Mouse (Mus musculus): ENCODE data around the gene Olfr23. TPM values are rescaled to one million over a fixed set of nuclear protein-coding genes. Genes with fewer than 3 reads are reported as not detected.
"Not testable (repeated sequence)": the region's sequence is repeated elsewhere in the genome, so short reads cannot be mapped to it uniquely, and the experiment has no call there.

The Olfr23 gene
- not detected in 2 replicates for polyA plus RNA-seq (2015; fragmentation: Nextera tagmentation; extraction: Ambion mirVana)

GRCm38 (mm10) chr11:73936377-73936776, at the start of gene Olfr23:
Gene Olfr23, plus strand, starts transcription at chr11:73936677.
- no peak within 1 kb of the TSS for H3K9ac ChIP-seq (replicated peaks; ENCODE audit: low read depth)
- no peaks in the 10 kb centered on the region for H3K27me3 ChIP-seq (replicated peaks; ENCODE audit: insufficient read depth, low read length)
- ATAC-seq (no peak), DNase-seq (ENCODE audit: low spot score) (no peak)
- H3K27ac ChIP-seq (ENCODE audit: low read length), result no peak within 1 kb of the TSS
- H3K9me3 ChIP-seq (ENCODE audit: low read length), result no peaks in the 10 kb centered on the region
- H3K36me3 ChIP-seq (ENCODE audit: insufficient read depth, low read length), result no peaks in the 10 kb centered on the region
- TF ChIP-seq CTCF (IDR thresholded peaks at IDR 0.05) (no peak), EP300 (IDR thresholded peaks at IDR 0.05) (no peak)
- H3K4me2 ChIP-seq (replicated peaks; ENCODE audit: low read depth, low read length), result no peak within 1 kb of the TSS
- H3K4me3 ChIP-seq (ENCODE audit: low read depth, low read length), result no peak within 1 kb of the TSS
- no peaks in the 10 kb centered on the region for H3K4me1 ChIP-seq (ENCODE audit: insufficient read depth, low read depth, low read length)

DNA sequence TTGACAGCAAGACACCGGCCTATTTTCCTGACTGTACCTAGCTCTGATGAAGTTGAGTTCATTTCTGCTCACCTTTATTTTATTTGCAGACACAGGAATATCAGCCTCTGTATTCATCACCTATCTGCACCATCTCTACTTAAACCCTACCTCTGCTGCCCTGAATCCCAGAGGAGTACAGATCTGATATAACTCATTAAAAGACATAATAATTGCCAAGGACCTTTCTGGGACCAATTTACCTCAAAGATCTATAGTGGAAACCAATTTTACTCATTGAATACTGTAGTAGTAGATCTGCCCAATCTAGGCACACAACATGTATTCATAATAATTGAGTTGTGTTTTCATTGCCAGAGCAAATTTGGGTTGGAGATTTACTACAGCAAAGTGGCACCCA, 45.8 kb upstream of the Olfr23 start, which contains the start of gene Olfr394:
Gene Olfr394 (minus strand): TSS at position 101 of the 400 bp plus-strand sequence.
- H3K27ac ChIP-seq (ENCODE audit: low read length), result no peak within 1 kb of the TSS
- H3K27me3 ChIP-seq (replicated peaks; ENCODE audit: insufficient read depth, low read length), result no peaks in the 10 kb centered on the region
- H3K4me1 ChIP-seq (ENCODE audit: insufficient read depth, low read depth, low read length), result no peaks in the 10 kb centered on the region
- no peaks in the 10 kb centered on the region for H3K36me3 ChIP-seq (ENCODE audit: insufficient read depth, low read length)
- DNase-seq (ENCODE audit: low spot score) (no peak), ATAC-seq (no peak)
- H3K9me3 ChIP-seq (ENCODE audit: low read length), result no peaks in the 10 kb centered on the region
- H3K4me3 ChIP-seq (ENCODE audit: low read depth, low read length), result no peak within 1 kb of the TSS
- no peak within 1 kb of the TSS for H3K4me2 ChIP-seq (replicated peaks; ENCODE audit: low read depth, low read length)
- TF ChIP-seq CTCF (IDR thresholded peaks at IDR 0.05), result no peak
- TF ChIP-seq EP300 (IDR thresholded peaks at IDR 0.05), result no peak
- 70% methylated on average over 1 of the region's 1 CpGs for WGBS
- no peak within 1 kb of the TSS for H3K9ac ChIP-seq (replicated peaks; ENCODE audit: low read depth)

DNA sequence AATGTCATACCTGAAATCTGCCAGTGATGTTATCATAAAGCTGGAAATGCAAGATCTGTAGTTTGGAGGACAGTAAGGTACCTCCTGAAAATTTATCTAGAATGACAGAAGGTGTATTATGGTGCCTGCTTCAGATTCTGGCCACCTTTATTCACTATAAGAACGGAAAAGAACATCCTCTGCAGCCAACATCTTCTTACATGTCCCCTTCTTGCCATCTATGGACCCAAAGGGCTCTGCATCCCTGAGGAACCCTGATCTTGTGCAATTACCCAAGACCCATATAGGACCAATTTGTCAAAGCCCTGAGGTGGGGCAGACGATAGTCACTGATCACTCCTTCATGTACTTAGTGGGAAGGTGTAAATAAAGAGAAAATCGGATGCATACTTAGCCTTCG, 27.3 kb upstream of the Olfr23 start, which contains the start of gene Olfr395:
Gene Olfr395 (minus strand): TSS at position 101 of the 400 bp plus-strand sequence.
- ATAC-seq; H3K36me3 ChIP-seq (ENCODE audit: insufficient read depth, low read length); H3K4me3 ChIP-seq (ENCODE audit: low read depth, low read length); DNase-seq (ENCODE audit: low spot score); H3K4me1 ChIP-seq (ENCODE audit: insufficient read depth, low read depth, low read length); H3K27ac ChIP-seq (ENCODE audit: low read length); H3K4me2 ChIP-seq (replicated peaks; ENCODE audit: low read depth, low read length); H3K9me3 ChIP-seq (ENCODE audit: low read length); H3K9ac ChIP-seq (replicated peaks; ENCODE audit: low read depth); H3K27me3 ChIP-seq (replicated peaks; ENCODE audit: insufficient read depth, low read length): not testable (repeated sequence)
- 66% methylated on average over 4 of the region's 4 CpGs for WGBS

DNA sequence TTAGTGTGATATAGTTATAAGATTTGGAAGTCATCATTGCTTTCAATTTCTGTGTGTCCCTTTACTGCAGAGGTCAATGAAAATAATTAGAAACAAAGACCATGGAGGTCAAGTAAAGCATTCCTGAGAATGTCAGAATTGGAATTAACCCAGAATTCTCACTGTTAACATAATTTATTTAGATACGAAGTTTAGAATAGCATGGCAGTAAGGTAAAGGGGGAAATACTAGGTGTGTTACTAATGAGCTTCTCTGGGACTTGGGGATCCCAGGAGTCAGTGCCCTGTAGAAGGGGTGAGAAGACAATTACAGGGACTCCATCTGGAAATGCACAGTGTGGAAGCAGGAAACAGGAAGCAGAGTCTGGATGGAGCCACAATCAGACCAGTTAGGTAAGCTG, 24.0 kb downstream of the Olfr23 start, which contains the start of gene Olfr397:
Gene Olfr397 (plus strand): TSS at position 301 of the 400 bp plus-strand sequence.
- Histone ChIP-seq H3K27me3 (replicated peaks; ENCODE audit: insufficient read depth, low read length) (no peaks in the 10 kb centered on the region), H3K4me1 (ENCODE audit: insufficient read depth, low read depth, low read length) (no peaks in the 10 kb centered on the region), H3K4me3 (ENCODE audit: low read depth, low read length) (no peak within 1 kb of the TSS), H3K4me2 (replicated peaks; ENCODE audit: low read depth, low read length) (no peak within 1 kb of the TSS), H3K27ac (ENCODE audit: low read length) (no peak within 1 kb of the TSS), H3K36me3 (ENCODE audit: insufficient read depth, low read length) (no peaks in the 10 kb centered on the region), H3K9ac (replicated peaks; ENCODE audit: low read depth) (no peak within 1 kb of the TSS), H3K9me3 (ENCODE audit: low read length) (no peaks in the 10 kb centered on the region)
- 67% methylated on average over 1 of the region's 1 CpGs for WGBS
- DNase-seq (ENCODE audit: low spot score) (no peak), ATAC-seq (no peak)
- TF ChIP-seq EP300 (IDR thresholded peaks at IDR 0.05), result no peak
- no peak for TF ChIP-seq CTCF (IDR thresholded peaks at IDR 0.05)

- Histone ChIP-seq H3K9ac (replicated peaks; ENCODE audit: low read depth) (no peak within 1 kb of the TSS), H3K4me2 (replicated peaks; ENCODE audit: low read depth, low read length) (no peak within 1 kb of the TSS), H3K4me3 (ENCODE audit: low read depth, low read length) (no peak within 1 kb of the TSS), H3K4me1 (ENCODE audit: insufficient read depth, low read depth, low read length) (no peaks in the 10 kb centered on the region), H3K9me3 (ENCODE audit: low read length) (no peaks in the 10 kb centered on the region), H3K27me3 (replicated peaks; ENCODE audit: insufficient read depth, low read length) (no peaks in the 10 kb centered on the region), H3K36me3 (ENCODE audit: insufficient read depth, low read length) (no peaks in the 10 kb centered on the region), H3K27ac (ENCODE audit: low read length) (no peak within 1 kb of the TSS)
- no peak for ATAC-seq
- DNase-seq (ENCODE audit: low spot score), result no peak
- TF ChIP-seq CTCF (IDR thresholded peaks at IDR 0.05) (no peak), EP300 (IDR thresholded peaks at IDR 0.05) (no peak)
These were observed 53.8 kb downstream of the Olfr23 start, which contains the start of gene Olfr398 for GRCm38 (mm10) chr11:73990307-73990706. Gene Olfr398, minus strand, starts transcription at chr11:73990407.

Other genes with a start within 250 kb of the Olfr23 start
- gene Zfp735, start 247.9 kb upstream of the Olfr23 start, polyA plus RNA-seq (2015; fragmentation: Nextera tagmentation; extraction: Ambion mirVana), result not detected in 2 replicates
- gene Olfr389, start 156.0 kb upstream of the Olfr23 start, polyA plus RNA-seq (2015; fragmentation: Nextera tagmentation; extraction: Ambion mirVana), result not detected in 2 replicates
- gene Olfr390, start 153.7 kb upstream of the Olfr23 start, polyA plus RNA-seq (2015; fragmentation: Nextera tagmentation; extraction: Ambion mirVana), result not detected in 2 replicates
- not detected in 2 replicates for gene Olfr391-ps, start 133.6 kb upstream of the Olfr23 start, polyA plus RNA-seq (2015; fragmentation: Nextera tagmentation; extraction: Ambion mirVana)
- gene Olfr392, start 119.6 kb upstream of the Olfr23 start, polyA plus RNA-seq (2015; fragmentation: Nextera tagmentation; extraction: Ambion mirVana), result not detected in 2 replicates
- not detected in 2 replicates for gene Olfr393, start 85.2 kb upstream of the Olfr23 start, polyA plus RNA-seq (2015; fragmentation: Nextera tagmentation; extraction: Ambion mirVana)
- not detected in 2 replicates for gene Olfr394, start 45.9 kb upstream of the Olfr23 start, polyA plus RNA-seq (2015; fragmentation: Nextera tagmentation; extraction: Ambion mirVana)
- not detected in 2 replicates for gene Olfr395, start 27.4 kb upstream of the Olfr23 start, polyA plus RNA-seq (2015; fragmentation: Nextera tagmentation; extraction: Ambion mirVana)
- not detected in 2 replicates for gene Olfr397, start 24.1 kb downstream of the Olfr23 start, polyA plus RNA-seq (2015; fragmentation: Nextera tagmentation; extraction: Ambion mirVana)
- not detected in 2 replicates for gene Olfr398, start 53.7 kb downstream of the Olfr23 start, polyA plus RNA-seq (2015; fragmentation: Nextera tagmentation; extraction: Ambion mirVana)
- not detected in 2 replicates for gene Olfr139, start 119.9 kb downstream of the Olfr23 start, polyA plus RNA-seq (2015; fragmentation: Nextera tagmentation; extraction: Ambion mirVana)
- gene Olfr399, start 119.9 kb downstream of the Olfr23 start, polyA plus RNA-seq (2015; fragmentation: Nextera tagmentation; extraction: Ambion mirVana), result not detected in 2 replicates
- gene Zfp616, start 133.3 kb downstream of the Olfr23 start, polyA plus RNA-seq (2015; fragmentation: Nextera tagmentation; extraction: Ambion mirVana), result not detected in 2 replicates
- not detected in 2 replicates for gene Olfr401, start 177.0 kb downstream of the Olfr23 start, polyA plus RNA-seq (2015; fragmentation: Nextera tagmentation; extraction: Ambion mirVana)
- not detected in 2 replicates for gene Olfr402, start 216.9 kb downstream of the Olfr23 start, polyA plus RNA-seq (2015; fragmentation: Nextera tagmentation; extraction: Ambion mirVana)
- gene Olfr403, start 249.6 kb downstream of the Olfr23 start, polyA plus RNA-seq (2015; fragmentation: Nextera tagmentation; extraction: Ambion mirVana), result not detected in 2 replicates